Mouse (Mus musculus) intestine, embryonic 14.5 days (tissue): ENCODE results near the gene Gm6803. TPM values are rescaled to one million over a fixed set of nuclear protein-coding genes. Genes with fewer than 3 reads are reported as not detected.

ENCODE experiments used
- polyA plus RNA-seq: library from polyadenylated mRNA; unstranded; fragments of >200 nt; fragmentation: Nextera tagmentation; extraction: Ambion mirVana; gene quantifications from 2 replicates; pipeline ENCODE4 v1.2.1, GENCODE M21; 2014

Gm6803 gene
- polyA plus RNA-seq, 1 experiment from 2014 or later = not detected

Other genes with a start within 250 kb of the Gm6803 start
- gene Gm21319, start 243.0 kb downstream of the Gm6803 start, polyA plus RNA-seq = not detected in 2 replicates
- not detected in 2 replicates for gene Gm21936, start 223.3 kb downstream of the Gm6803 start, polyA plus RNA-seq
- not detected in 2 replicates for gene BB287469, start 202.2 kb downstream of the Gm6803 start, polyA plus RNA-seq
- gene Gm2001, start 176.4 kb downstream of the Gm6803 start, polyA plus RNA-seq = not detected in 2 replicates
- not detected in 2 replicates for gene Gm2016, start 144.7 kb downstream of the Gm6803 start, polyA plus RNA-seq
- gene Gm2022, start 123.4 kb downstream of the Gm6803 start, polyA plus RNA-seq = not detected in 2 replicates
- gene Gm2035, start 98.9 kb downstream of the Gm6803 start, polyA plus RNA-seq = not detected in 2 replicates
- gene Gm2042, start 64.7 kb downstream of the Gm6803 start, polyA plus RNA-seq = not detected in 2 replicates
- gene Gm2075, start 6.9 kb downstream of the Gm6803 start, polyA plus RNA-seq = not detected in 2 replicates
- gene Gm2056, start 8.2 kb upstream of the Gm6803 start, polyA plus RNA-seq = not detected in 2 replicates
- gene Gm16368, start 64.9 kb upstream of the Gm6803 start, polyA plus RNA-seq = not detected in 2 replicates
- not detected in 2 replicates for gene Gm10436, start 163.3 kb upstream of the Gm6803 start, polyA plus RNA-seq
- gene Gm8332, start 231.3 kb upstream of the Gm6803 start, polyA plus RNA-seq = not detected in 2 replicates